Mouse (Mus musculus) thymus, adult 2 months (tissue): ENCODE results near the gene Vax1.

Experiments used
- CTCF ChIP-seq: fragments of 200-500 bp; IDR thresholded peaks from 2 replicates; pipeline ENCODE4 v1.5.1; 2012; ENCODE audit warnings: mild to moderate bottlenecking, control low read depth, low read length, moderate library complexity, borderline replicate concordance; ENCODE audit not compliant: control insufficient read depth, poor library complexity, insufficient read depth; ENCODE audit errors: extremely low read depth
- POLR2A ChIP-seq: fragments of 200-500 bp; IDR thresholded peaks from 2 replicates; pipeline ENCODE4 v1.6.1; 2012; ENCODE audit warnings: mild to moderate bottlenecking, low read length, control low read depth, moderate library complexity; ENCODE audit not compliant: control insufficient read depth, poor library complexity, insufficient read depth; ENCODE audit errors: extremely low read depth

DNA sequence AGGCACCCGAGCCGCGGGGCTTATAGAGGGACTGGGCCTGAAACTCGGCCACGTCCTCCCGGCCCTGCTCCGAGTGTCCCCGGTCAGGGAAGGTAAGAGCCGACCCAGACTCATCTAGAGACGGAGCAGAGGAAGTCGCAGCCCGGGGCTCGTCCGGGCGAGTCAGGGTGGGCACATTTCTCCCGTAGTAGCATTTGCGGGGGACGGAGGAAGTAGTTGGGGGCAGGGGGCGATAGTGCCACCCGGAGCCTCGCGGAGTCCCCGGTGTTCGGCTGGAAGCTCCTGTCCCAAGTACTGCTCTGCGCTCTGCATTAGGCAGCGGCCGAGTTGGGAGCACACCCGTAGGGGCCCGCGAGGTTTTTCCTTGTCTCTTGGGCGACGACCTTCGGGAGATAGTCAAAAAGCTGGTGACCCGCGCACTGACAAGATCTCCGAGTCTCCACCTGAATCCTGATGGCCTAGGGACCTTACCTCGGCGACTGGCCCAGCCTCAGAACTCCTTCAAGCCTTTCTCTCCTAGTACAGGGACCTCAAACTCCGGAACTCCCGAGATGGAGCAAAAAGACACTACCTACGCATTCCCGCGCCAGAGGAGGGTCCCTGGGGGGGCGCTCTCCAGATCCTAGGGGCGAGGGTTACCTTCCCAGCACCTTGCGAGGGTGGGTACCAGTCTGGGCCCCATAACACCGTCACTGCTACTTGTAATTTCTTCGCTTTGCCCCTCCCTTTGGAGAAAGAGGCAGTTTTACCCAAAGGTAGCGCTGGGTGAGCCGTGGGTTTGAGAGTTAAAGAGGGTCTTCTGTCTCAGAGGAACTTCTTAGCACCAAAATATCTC lies 24.3 kb upstream of the Vax1 start:
- TF ChIP-seq CTCF (no peak), POLR2A (no peak)
